Mouse (Mus musculus): Measurements from ENCODE around the gene Bco2. TPM values are rescaled to one million over a fixed set of nuclear protein-coding genes. Genes with fewer than 3 reads are reported as not detected.

Gene Bco2
- 0.48 and 0.57 TPM in 2 replicates for total RNA-seq (2023)

GRCm38 (mm10) chr9:50555094-50555446 is at the start of gene Bco2:
TSS of gene Bco2 (minus strand) at chr9:50555181.

DNA sequence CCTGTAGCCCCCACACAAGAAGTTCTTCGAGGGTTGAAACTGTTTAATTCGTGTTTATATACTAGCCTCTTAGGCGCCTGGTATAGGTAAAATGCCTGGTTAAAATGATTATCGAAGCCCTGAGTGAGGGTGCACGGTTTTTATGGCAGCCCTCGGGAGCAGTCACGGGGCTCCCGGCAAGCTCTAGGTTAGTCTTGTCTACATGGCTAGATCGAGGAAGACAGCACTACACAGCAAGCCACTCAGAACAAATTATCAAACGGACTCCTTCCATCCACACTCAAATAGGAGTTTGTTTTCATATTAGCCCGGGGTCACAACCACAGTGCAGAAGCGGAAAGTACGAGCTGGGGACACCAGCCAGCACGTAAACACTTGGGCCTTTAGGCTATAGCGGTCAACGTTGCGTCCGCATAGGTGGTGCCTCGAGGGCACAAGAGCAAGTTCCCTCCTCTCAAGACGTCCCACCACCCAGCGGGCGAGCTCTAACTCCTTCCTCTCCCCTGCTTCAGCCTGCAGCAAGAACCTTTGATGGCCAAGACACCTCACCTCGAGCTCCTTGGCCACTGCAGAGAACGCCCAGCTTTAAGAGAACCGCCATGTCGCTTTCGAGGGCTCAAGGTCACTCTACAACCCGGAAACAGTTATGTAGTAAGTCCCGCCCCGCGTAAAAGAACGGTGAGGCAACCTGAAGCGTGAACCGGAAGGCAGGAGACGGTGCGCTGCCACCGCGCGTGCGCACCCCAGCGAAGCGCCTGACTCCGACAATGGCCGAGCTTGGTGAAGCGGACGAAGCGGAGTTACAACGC is 48.4 kb upstream of the Bco2 start, which contains the start of the genes Sdhd and Timm8b:
TSS of gene Sdhd (minus strand) at position 624 of the 809 bp plus-strand sequence.
TSS of gene Timm8b (plus strand) at position 722 of the 809 bp plus-strand sequence.

DNA sequence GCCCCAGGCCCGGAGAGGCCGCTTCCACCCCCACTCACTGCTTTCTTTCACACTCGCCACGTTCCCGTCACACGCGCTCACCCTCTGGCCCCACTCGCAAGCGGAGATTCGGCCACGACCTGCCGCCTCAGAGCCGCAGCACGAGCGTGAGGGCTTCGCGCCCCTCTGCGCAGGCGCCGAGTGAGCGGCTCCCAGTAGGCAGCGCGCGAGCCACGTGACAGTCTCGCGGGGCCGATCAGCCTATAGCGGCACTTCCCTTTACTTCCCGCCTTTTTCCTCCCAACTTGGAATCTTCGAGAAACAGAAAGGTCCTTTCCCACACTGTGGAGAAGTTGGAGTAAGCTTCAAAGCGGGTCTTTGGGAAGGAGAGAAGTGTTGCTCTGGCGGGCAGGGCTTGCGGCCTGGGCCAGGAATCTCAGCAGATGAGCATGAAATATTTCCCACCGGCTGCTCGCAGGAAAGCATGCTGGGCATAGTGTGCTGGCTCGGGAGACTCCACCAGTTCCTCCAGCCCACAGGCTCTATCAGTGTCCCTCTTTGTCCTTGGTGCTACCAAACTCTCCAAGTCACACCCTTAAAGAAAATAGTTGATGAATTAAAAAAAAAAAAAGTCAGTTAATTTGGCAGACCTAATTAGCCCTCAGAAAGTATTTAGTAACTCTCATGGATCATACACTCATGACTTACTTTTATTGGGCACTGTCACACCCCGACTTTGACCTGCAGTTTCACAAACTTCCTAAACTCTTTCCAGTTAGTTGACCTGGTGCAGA is 6.3 kb upstream of the Bco2 start, which contains the start of gene Tex12:
TSS of gene Tex12 (minus strand) at position 181 of the 773 bp plus-strand sequence.

GRCm38 (mm10) chr9:50554241-50555093 is 514 bp downstream of the Bco2 start, which contains the start of gene Il18:
TSS of gene Il18 (plus strand) at chr9:50554827.

DNA sequence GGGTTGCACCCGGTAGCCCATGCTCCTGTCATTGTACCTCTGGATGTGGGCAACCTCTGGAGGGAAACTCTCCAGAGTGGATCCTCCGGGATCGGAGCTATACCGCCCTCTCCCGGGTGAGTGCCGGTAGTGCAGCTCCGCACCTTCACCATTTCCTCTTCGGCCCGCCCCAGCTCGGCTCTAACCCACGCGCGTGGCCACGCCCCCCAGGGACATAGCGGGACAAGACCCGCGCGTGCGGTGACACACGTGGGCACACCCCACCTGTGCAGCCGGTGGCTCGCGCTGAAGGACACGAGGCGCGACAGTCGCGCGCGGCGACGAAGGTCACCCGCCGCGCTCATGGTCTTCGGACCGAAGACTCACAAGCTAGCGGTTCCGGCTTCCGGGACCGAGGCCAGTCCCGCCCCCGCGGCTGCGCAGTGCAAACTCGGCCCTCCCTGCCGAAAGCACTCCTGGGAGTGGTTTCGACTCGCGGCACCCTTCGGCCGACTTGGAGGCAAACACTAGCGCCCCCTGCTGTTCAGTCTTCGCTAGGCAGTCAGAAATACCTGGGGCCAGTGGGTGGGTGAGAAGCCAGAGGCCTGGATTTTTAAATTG is 26.6 kb downstream of the Bco2 start, which contains the start of gene Pts:
TSS of gene Pts (minus strand) at position 432 of the 600 bp plus-strand sequence.

GRCm38 (mm10) chr9:50494311-50494710 is 60.7 kb downstream of the Bco2 start, which contains the start of gene Plet1:
TSS of gene Plet1 (plus strand) at chr9:50494525.

Other genes starting within 250 kb of the Bco2 start
- gene Rpl10-ps3, start 210.2 kb downstream of the Bco2 start, total RNA-seq (2023): 350 and 578 TPM in 2 replicates
- not detected in 2 replicates for gene Plet1, start 60.7 kb downstream of the Bco2 start, total RNA-seq (2023)
- 31.1 and 34.3 TPM in 2 replicates for gene Pts, start 26.5 kb downstream of the Bco2 start, total RNA-seq (2023)
- gene Il18, start 354 bp downstream of the Bco2 start, total RNA-seq (2023): 2.9 and 3.1 TPM in 2 replicates
- gene Tex12, start 6.1 kb upstream of the Bco2 start, total RNA-seq (2023): not detected in 2 replicates
- gene Sdhd, start 48.6 kb upstream of the Bco2 start, total RNA-seq (2023): 84.4 and 90.4 TPM in 2 replicates
- gene Timm8b, start 48.7 kb upstream of the Bco2 start, total RNA-seq (2023): 47.6 and 56.5 TPM in 2 replicates
- 0.54 and 1.2 TPM in 2 replicates for gene Pih1d2, start 62.1 kb upstream of the Bco2 start, total RNA-seq (2023)
- 17.8 and 23.0 TPM in 2 replicates for gene Nkapd1, start 62.3 kb upstream of the Bco2 start, total RNA-seq (2023)
- 13.4 and 15.6 TPM in 2 replicates for gene Dlat, start 104.6 kb upstream of the Bco2 start, total RNA-seq (2023)
- not detected in 2 replicates for gene Dixdc1, start 184.3 kb upstream of the Bco2 start, total RNA-seq (2023)
- gene 2310030G06Rik, start 191.4 kb upstream of the Bco2 start, total RNA-seq (2023): not detected in 2 replicates
- 1.1 and 1.2 TPM in 2 replicates for gene Cryab, start 196.1 kb upstream of the Bco2 start, total RNA-seq (2023)
- gene Hspb2, start 197.2 kb upstream of the Bco2 start, total RNA-seq (2023): not detected in 2 replicates
- 4.5 and 5.5 TPM in 2 replicates for gene Fdxacb1, start 213.1 kb upstream of the Bco2 start, total RNA-seq (2023)
- 8.3 and 10.0 TPM in 2 replicates for gene Alg9, start 219.8 kb upstream of the Bco2 start, total RNA-seq (2023)
- 6.8 and 7.7 TPM in 2 replicates for gene 1110032A03Rik, start 220.3 kb upstream of the Bco2 start, total RNA-seq (2023)